Mouse (Mus musculus) kidney, postnatal 25 days (tissue): Measurements from ENCODE around the gene Olfr456.
"Not testable (repeated sequence)": the region's sequence is repeated elsewhere in the genome, so short reads cannot be mapped to it uniquely, and the experiment has no call there.

Experiments used
- DNase-seq, 2 experiments: peaks; one replicate each; pipeline ENCODE4 v3.0.0; 2021; ENCODE audit warnings: mixed read lengths in 2 of 2

Gene Olfr456

GRCm38 (mm10) chr6:42487114-42487513 is at the start of gene Olfr456:
TSS of gene Olfr456 (minus strand) at chr6:42487214.
- DNase-seq = no peak

- no peak for DNase-seq
These were observed 26.4 kb upstream of the Olfr456 start for GRCm38 (mm10) chr6:42513461-42513860.

GRCm38 (mm10) chr6:42509311-42509710 is 22.3 kb upstream of the Olfr456 start:
- no peak for DNase-seq

- DNase-seq = peak; percentile 37 to 39
These were observed 16.5 kb upstream of the Olfr456 start for GRCm38 (mm10) chr6:42503478-42503877.

- DNase-seq = no peak
These were observed 2.7 kb upstream of the Olfr456 start for GRCm38 (mm10) chr6:42489731-42490130.

- DNase-seq = no peak
These were observed 2.4 kb downstream of the Olfr456 start for GRCm38 (mm10) chr6:42484633-42485032.

- no peak for DNase-seq
These were observed 10.8 kb downstream of the Olfr456 start, which contains the start of gene Olfr457 for GRCm38 (mm10) chr6:42476235-42476634. TSS of gene Olfr457 (minus strand) at chr6:42476335.

GRCm38 (mm10) chr6:42471298-42471697 is 15.7 kb downstream of the Olfr456 start:
- not testable (repeated sequence) for DNase-seq

- DNase-seq = no peak
These were observed 16.5 kb downstream of the Olfr456 start for GRCm38 (mm10) chr6:42470542-42470941.

- DNase-seq = no peak
These were observed 21.9 kb downstream of the Olfr456 start, which contains the start of gene Olfr458 for GRCm38 (mm10) chr6:42465096-42465495. TSS of gene Olfr458 (minus strand) at chr6:42465196.

- DNase-seq = no peak
These were observed 39.6 kb downstream of the Olfr456 start for GRCm38 (mm10) chr6:42447381-42447780.

GRCm38 (mm10) chr6:42444491-42444890 is 42.5 kb downstream of the Olfr456 start:
- DNase-seq = no peak

- DNase-seq = no peak
These were observed 45.6 kb downstream of the Olfr456 start for GRCm38 (mm10) chr6:42441395-42441794.
